9 mouse cellular contexts compared by ENCODE assay signal in the genomic region with DNA sequence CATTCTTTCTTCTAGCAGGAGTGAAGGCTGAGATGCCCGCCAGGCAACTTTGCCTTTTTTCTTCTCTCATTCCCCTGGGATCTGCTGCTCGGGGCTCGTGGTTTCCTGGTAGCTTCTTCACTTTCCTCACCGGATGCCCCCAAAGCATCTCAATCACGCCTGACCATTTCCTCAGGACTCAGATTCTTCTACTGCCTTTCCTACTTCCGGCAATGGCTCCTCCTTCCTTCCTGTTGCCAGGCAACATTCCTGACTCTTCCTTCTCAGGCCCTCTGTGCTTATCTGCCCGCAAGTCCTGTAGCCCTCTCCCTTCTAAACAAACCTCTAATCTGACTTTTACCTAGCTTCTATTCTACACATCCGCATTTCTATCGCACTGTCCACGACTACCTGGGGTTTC.
DNase-seq lines count a peak whose midpoint lies in the region; ATAC-seq lines count a peak whose summit lies in the region.
"Had no signal": no experiment of that assay in that cellular context is flagged by ENCODE, and none has a peak within 500 bp of the region (broad histone marks: within the 10 kb centered on the region; RNA-seq: fewer than 3 reads in every experiment).

No protein-coding gene starts in this region.

- intact Hi-C loops in gastrocnemius, postnatal 14 days (cut with DNase I; ENCODE audit: low total_unique reads) = no loop called here

- WGBS in lung, embryonic 15.5 days = 34% methylated on average over 10 of the region's 10 CpGs

- H3K4me3 ChIP-seq in lung, embryonic 15.5 days = no peak overlapping the region
- H3K4me3 ChIP-seq: neural tube, embryonic 12.5 days had no signal

- H3K9me3 ChIP-seq in lung, embryonic 15.5 days = no peaks in the 10 kb centered on the region
- H3K9me3 ChIP-seq: neural tube, embryonic 12.5 days had no signal

- H3K27me3 ChIP-seq in lung, embryonic 15.5 days = no peaks in the 10 kb centered on the region
- H3K27me3 ChIP-seq: neural tube, embryonic 12.5 days had no signal

- H3K36me3 ChIP-seq in lung, embryonic 15.5 days = no peaks in the 10 kb centered on the region
- H3K36me3 ChIP-seq: neural tube, embryonic 12.5 days had no signal

- H3K4me2 ChIP-seq in lung, embryonic 15.5 days = peak overlapping the region; percentile 16; the same call in 1 of the 2 replicates
- H3K4me2 ChIP-seq: neural tube, embryonic 12.5 days had no signal

- peak; percentile 25 for DNase-seq in adrenal gland, adult 8-10 months
- no peak for DNase-seq in adrenal gland, postnatal 4 days (ENCODE audit: low spot score in 2 of 2)
- DNase-seq in lung, adult 18-20 months = no peak
- peak; percentile 55 for DNase-seq in kidney, postnatal 10 days
- DNase-seq in testis, postnatal 14 days (ENCODE audit: low spot score) = peak; percentile 33
- DNase-seq in gastrocnemius, postnatal 14 days = no peak

- peak overlapping the region; percentile 77 for H3K27ac ChIP-seq in lung, embryonic 15.5 days
- H3K27ac ChIP-seq: neural tube, embryonic 12.5 days had no signal

- 0 out of 2 replicates have a peak, but pooled peaks have one; percentile 21 for ATAC-seq in lung, embryonic 15.5 days (ENCODE audit: borderline replicate concordance, extremely low read depth, low FRiP score, low TSS enrichment)
- no peak for ATAC-seq in erythroblast, adult 5-6 weeks (replicated peaks; ENCODE audit: low FRiP score, poor library complexity, severe bottlenecking)

- H3K9ac ChIP-seq in lung, embryonic 15.5 days = no peak overlapping the region
- H3K9ac ChIP-seq: neural tube, embryonic 12.5 days had no signal

- H3K4me1 ChIP-seq in lung, embryonic 15.5 days = peaks cover 78% of the 10 kb centered on the region

Comparison
In these comparisons a context has a peak if more than half of its experiments do, and no peak if none do; other contexts are left out.
1. DNase-seq: peak in adrenal gland, adult 8-10 months (single experiment), kidney, postnatal 10 days (single experiment) and testis, postnatal 14 days (single experiment); none in adrenal gland, postnatal 4 days (0 of 2), lung, adult 18-20 months (0 of 2) and gastrocnemius, postnatal 14 days (single experiment).